Mouse (Mus musculus) cerebellum, adult 2 months (tissue): Measurements from ENCODE around the gene Hmga2. TPM values are rescaled to one million over a fixed set of nuclear protein-coding genes. Genes with fewer than 3 reads are reported as not detected.

Source experiments
- DNase-seq, 2 experiments: peaks; one replicate each; pipeline ENCODE4 v3.0.0; 2021
- H3K27ac ChIP-seq: fragments of 200-500 bp; 2 replicates; pipeline ENCODE4 v1.5.1; 2012; ENCODE audit warnings: low read length, control low read depth, inconsistent platforms; ENCODE audit not compliant: insufficient read depth
- H3K27me3 ChIP-seq: fragments of 200-500 bp; 2 replicates; pipeline ENCODE4 v1.6.1; 2012; ENCODE audit warnings: inconsistent platforms, mild to moderate bottlenecking, low read length, moderate library complexity; ENCODE audit not compliant: control insufficient read depth, insufficient read depth
- H3K4me1 ChIP-seq: fragments of 200-500 bp; 2 replicates; pipeline ENCODE4 v1.6.1; 2011; ENCODE audit warnings: low read length; ENCODE audit not compliant: control insufficient read depth, insufficient read depth
- H3K4me3 ChIP-seq: fragments of 200-500 bp; replicated peaks from 2 replicates; pipeline ENCODE3; 2011; ENCODE audit warnings: mild to moderate bottlenecking, low read depth, low read length, control low read depth; ENCODE audit not compliant: insufficient read depth
- CTCF ChIP-seq: fragments of 200-500 bp; IDR thresholded peaks from 2 replicates; pipeline ENCODE4 v1.5.1; 2011; ENCODE audit warnings: low read depth, mild to moderate bottlenecking, control low read depth, low read length, moderate library complexity, borderline replicate concordance; ENCODE audit not compliant: insufficient read depth
- POLR2A ChIP-seq: fragments of 200-500 bp; IDR thresholded peaks from 2 replicates; pipeline ENCODE4 v1.6.1; 2011; ENCODE audit warnings: low read length, control low read depth, borderline replicate concordance; ENCODE audit not compliant: insufficient read depth
- WGBS: fragments of 180-500 bp; shearing (Covaris S2); methylation state at CpG from one replicate; pipeline ENCODE4 v1.1.7; 2018; 5-methylcytosine and 5-hydroxymethylcytosine counted together
- polyA plus RNA-seq: library from polyadenylated mRNA; depleted of rRNA; stranded (reverse); fragments of >200 nt; gene quantifications from 2 replicates; pipeline ENCODE4 v1.2.3, GENCODE M21; 2012

Hmga2 gene
- polyA plus RNA-seq, 1 experiment = 0.05 TPM

GRCm38 (mm10) chr10:120399846-120400510, 76.3 kb downstream of the Hmga2 start:
- no peak for DNase-seq
- Histone ChIP-seq H3K27ac (no peak overlapping the region), H3K4me1 (no peaks in the 10 kb centered on the region), H3K4me3 (no peak overlapping the region), H3K27me3 (no peaks in the 10 kb centered on the region; the same call in 1 of the 2 replicates)
- TF ChIP-seq CTCF (no peak), POLR2A (no peak)
- WGBS = 88% methylated on average over 9 of the region's 9 CpGs

DNA sequence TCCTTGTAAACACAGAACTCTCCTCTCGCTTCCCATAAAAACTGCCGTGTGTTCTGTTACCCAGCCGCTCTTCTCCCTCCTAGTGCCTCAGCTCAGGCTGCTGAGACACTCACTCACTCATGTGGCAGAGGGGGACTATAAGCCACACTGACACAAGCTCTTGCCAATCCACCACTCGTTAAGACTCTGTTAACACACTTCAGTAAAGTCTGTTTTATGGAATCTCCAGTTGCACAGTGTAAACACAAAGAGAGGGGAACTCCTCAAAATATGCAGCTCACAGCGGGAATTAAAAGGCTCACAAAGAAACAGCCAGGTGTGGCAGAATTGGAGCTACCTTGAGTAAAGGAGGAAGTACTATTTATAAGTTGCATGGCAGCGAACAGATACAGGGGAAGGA, 77.5 kb downstream of the Hmga2 start:
- Histone ChIP-seq H3K4me3 (no peak overlapping the region), H3K27me3 (no peaks in the 10 kb centered on the region; the same call in 1 of the 2 replicates), H3K27ac (no peak overlapping the region), H3K4me1 (no peaks in the 10 kb centered on the region)
- TF ChIP-seq CTCF (no peak), POLR2A (no peak)
- no peak for DNase-seq
- WGBS = 77% methylated on average over 6 of the region's 6 CpGs

- WGBS = 94% methylated on average over 17 of the region's 17 CpGs
- Histone ChIP-seq H3K4me3 (no peak overlapping the region), H3K4me1 (no peaks in the 10 kb centered on the region), H3K27ac (no peak overlapping the region), H3K27me3 (no peaks in the 10 kb centered on the region; the same call in 1 of the 2 replicates)
- TF ChIP-seq CTCF = no peak
- no peak for TF ChIP-seq POLR2A
- DNase-seq = no peak
Measured at GRCm38 (mm10) chr10:120397211-120397631, 79.0 kb downstream of the Hmga2 start.

DNA sequence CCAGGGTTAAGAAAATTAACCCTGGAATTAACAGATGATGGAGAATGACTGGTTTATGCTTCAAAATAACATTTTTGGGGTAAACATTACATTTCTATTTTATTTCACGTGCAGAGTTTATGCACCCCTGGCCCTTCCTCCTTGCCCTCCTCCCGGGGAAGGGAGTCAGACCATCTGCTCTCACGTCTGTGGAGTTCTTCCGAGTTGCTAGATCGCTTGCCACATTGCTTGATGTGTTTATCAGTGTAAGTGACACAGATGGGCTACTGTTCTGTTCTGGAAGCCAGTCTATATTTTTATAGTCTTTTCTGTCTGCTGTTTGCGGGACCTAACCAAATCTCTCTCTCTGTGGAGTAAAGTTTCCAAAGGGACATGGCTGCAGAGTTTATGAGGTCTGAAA, 80.7 kb downstream of the Hmga2 start:
- DNase-seq = no peak
- Histone ChIP-seq H3K4me1 (no peaks in the 10 kb centered on the region), H3K27ac (no peak overlapping the region), H3K4me3 (no peak overlapping the region), H3K27me3 (no peaks in the 10 kb centered on the region; the same call in 1 of the 2 replicates)
- WGBS = 14% methylated on average over 6 of the region's 6 CpGs
- TF ChIP-seq POLR2A (no peak), CTCF (no peak)

GRCm38 (mm10) chr10:120394740-120395139, 81.5 kb downstream of the Hmga2 start:
- H3K4me1 ChIP-seq = no peaks in the 10 kb centered on the region
- TF ChIP-seq POLR2A (no peak), CTCF (no peak)
- H3K27ac ChIP-seq = no peak overlapping the region
- no peak for DNase-seq
- 77% methylated on average over 9 of the region's 9 CpGs for WGBS
- no peak overlapping the region for H3K4me3 ChIP-seq
- no peaks in the 10 kb centered on the region; the same call in 1 of the 2 replicates for H3K27me3 ChIP-seq

- H3K27ac ChIP-seq = no peak overlapping the region
- H3K4me3 ChIP-seq = no peak overlapping the region
- no peak for DNase-seq
- 63% methylated on average over 14 of the region's 14 CpGs for WGBS
- H3K27me3 ChIP-seq = no peaks in the 10 kb centered on the region; the same call in 1 of the 2 replicates
- no peaks in the 10 kb centered on the region for H3K4me1 ChIP-seq
- no peak for TF ChIP-seq CTCF
- TF ChIP-seq POLR2A = no peak
Measured at GRCm38 (mm10) chr10:120391971-120392716, 84.1 kb downstream of the Hmga2 start.

GRCm38 (mm10) chr10:120390912-120391835, 85.1 kb downstream of the Hmga2 start:
- TF ChIP-seq CTCF = no peak
- TF ChIP-seq POLR2A = no peak
- Histone ChIP-seq H3K4me1 (no peaks in the 10 kb centered on the region), H3K27ac (no peak overlapping the region), H3K4me3 (no peak overlapping the region), H3K27me3 (no peaks in the 10 kb centered on the region; the same call in 1 of the 2 replicates)
- no peak for DNase-seq
- 48% methylated on average over 28 of the region's 28 CpGs for WGBS
